Mouse (Mus musculus) embryonic facial prominence, embryonic 15.5 days (tissue): Measurements from ENCODE around the gene Cap2. TPM values are rescaled to one million over a fixed set of nuclear protein-coding genes. Genes with fewer than 3 reads are reported as not detected.

Source experiments
- ATAC-seq: fragments of 200-750 bp; cut with Nextera tagmentation; 2 replicates; pipeline ENCODE4 v1.8.0; 2017; ENCODE audit warnings: low read depth, moderate TSS enrichment; ENCODE audit not compliant: insufficient number of reproducible peaks, low FRiP score, low TSS enrichment
- H3K27ac ChIP-seq: fragments of 300-500 bp; sonication (generic); replicated peaks from 2 replicates; pipeline ENCODE4 v1.5.1; 2015; ENCODE audit warnings: mild to moderate bottlenecking, inconsistent platforms
- H3K27me3 ChIP-seq: fragments of 300-500 bp; sonication (generic); 2 replicates; pipeline ENCODE4 v1.6.1; 2015; ENCODE audit warnings: inconsistent platforms
- H3K36me3 ChIP-seq: fragments of 300-500 bp; sonication (generic); 2 replicates; pipeline ENCODE4 v1.6.1; 2015; ENCODE audit warnings: mild to moderate bottlenecking, inconsistent platforms
- H3K4me1 ChIP-seq: fragments of 300-500 bp; sonication (generic); 2 replicates; pipeline ENCODE4 v1.6.1; 2015; ENCODE audit warnings: inconsistent platforms
- H3K4me2 ChIP-seq: fragments of 300-500 bp; sonication (generic); replicated peaks from 2 replicates; pipeline ENCODE4 v1.6.1; 2015; ENCODE audit warnings: mild to moderate bottlenecking, inconsistent platforms
- H3K4me3 ChIP-seq: fragments of 300-500 bp; sonication (generic); replicated peaks from 2 replicates; pipeline ENCODE4 v1.5.1; 2015; ENCODE audit warnings: mild to moderate bottlenecking, inconsistent platforms
- H3K9ac ChIP-seq: fragments of 300-500 bp; sonication (generic); 2 replicates; pipeline ENCODE4 v1.6.1; 2015; ENCODE audit warnings: inconsistent platforms
- H3K9me3 ChIP-seq: fragments of 300-500 bp; sonication (generic); replicated peaks from 2 replicates; pipeline ENCODE4 v1.6.1; 2016; ENCODE audit warnings: inconsistent platforms
- WGBS: fragments of 180-500 bp; shearing (Covaris S2); methylation state at CpG from one replicate; pipeline ENCODE4 v1.1.7; 2015; 5-methylcytosine and 5-hydroxymethylcytosine counted together
- polyA plus RNA-seq: library from polyadenylated mRNA; unstranded; fragments of >200 nt; fragmentation: Nextera tagmentation; extraction: Ambion mirVana; gene quantifications from 2 replicates; pipeline ENCODE4 v1.2.1, GENCODE M21; 2015

Gene Cap2
- polyA plus RNA-seq, 1 experiment from 2014 or later, result 20.1 TPM

DNA sequence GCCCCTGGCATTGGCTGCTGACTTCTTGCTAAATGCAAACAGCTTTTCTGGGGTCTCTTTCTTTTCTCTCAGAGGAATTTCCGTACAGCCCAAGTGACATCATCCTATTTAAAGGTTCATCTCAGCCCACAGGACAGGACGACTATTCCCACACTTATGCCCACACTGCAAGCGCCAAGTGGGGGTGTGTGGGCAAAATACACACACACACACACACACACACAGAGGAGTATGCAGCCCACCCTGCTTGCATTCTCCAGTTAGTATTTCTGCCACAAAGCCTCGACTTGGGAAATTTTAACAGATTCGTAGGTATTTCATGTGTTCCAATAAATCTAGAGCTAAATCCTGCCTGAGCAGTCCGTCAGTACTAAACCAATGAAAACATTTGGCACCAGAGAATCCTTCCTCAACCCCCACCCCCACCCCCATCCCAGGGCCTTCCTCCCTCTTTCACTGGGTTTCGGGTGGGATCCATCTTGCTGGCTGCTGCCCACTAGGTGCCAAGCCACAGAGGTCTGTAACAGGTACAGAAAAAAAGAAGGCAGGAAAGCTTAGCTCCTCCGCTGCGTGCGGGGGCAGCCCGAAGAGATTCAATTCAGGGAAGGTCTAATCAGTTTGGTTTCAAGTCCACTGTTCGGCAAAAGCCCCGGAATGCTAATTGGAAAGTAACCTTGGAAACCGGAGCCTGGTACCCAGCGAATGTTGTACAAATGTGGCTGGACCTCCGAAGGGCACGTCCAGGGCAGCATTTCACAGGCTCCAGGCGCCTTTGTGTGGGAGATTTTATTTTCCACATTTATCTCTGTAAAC, 131.9 kb downstream of the Cap2 start:
- no peak overlapping the region for H3K9ac ChIP-seq
- H3K36me3 ChIP-seq, result no peaks in the 10 kb centered on the region
- no peak for ATAC-seq
- H3K4me2 ChIP-seq, result peak overlapping the region; percentile 36
- no peaks in the 10 kb centered on the region for H3K9me3 ChIP-seq
- H3K27me3 ChIP-seq, result no peaks in the 10 kb centered on the region; the same call in 1 of the 2 replicates
- no peak overlapping the region for H3K4me3 ChIP-seq
- 24% methylated on average over 18 of the region's 18 CpGs for WGBS
- H3K27ac ChIP-seq, result no peak overlapping the region
- H3K4me1 ChIP-seq, result peaks cover 12% of the 10 kb centered on the region

DNA sequence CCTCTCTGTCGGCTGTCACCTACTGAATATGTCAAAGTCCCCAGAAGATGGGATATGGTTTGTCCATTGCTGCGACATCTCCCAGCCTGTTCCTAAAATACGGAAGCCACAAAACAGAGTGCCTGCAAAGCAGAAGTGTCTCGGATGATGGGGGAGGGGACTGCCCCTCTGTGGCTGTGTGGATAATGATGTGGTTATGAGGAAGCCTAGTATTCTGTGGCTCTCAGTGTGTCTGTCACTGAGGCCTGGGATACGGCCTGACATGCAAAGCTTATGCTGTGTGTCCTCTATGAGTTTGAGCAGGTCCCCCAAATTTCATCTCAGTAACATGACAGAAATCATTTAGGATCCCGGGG, 132.5 kb downstream of the Cap2 start:
- Histone ChIP-seq H3K4me1 (peaks cover 12% of the 10 kb centered on the region), H3K9ac (no peak overlapping the region), H3K9me3 (no peaks in the 10 kb centered on the region), H3K36me3 (no peaks in the 10 kb centered on the region), H3K27ac (no peak overlapping the region), H3K27me3 (no peaks in the 10 kb centered on the region; the same call in 1 of the 2 replicates), H3K4me3 (no peak overlapping the region), H3K4me2 (peak overlapping the region; percentile 36; the same call in 1 of the 2 replicates)
- WGBS, result 29% methylated on average over 6 of the region's 6 CpGs
- ATAC-seq, result no peak

DNA sequence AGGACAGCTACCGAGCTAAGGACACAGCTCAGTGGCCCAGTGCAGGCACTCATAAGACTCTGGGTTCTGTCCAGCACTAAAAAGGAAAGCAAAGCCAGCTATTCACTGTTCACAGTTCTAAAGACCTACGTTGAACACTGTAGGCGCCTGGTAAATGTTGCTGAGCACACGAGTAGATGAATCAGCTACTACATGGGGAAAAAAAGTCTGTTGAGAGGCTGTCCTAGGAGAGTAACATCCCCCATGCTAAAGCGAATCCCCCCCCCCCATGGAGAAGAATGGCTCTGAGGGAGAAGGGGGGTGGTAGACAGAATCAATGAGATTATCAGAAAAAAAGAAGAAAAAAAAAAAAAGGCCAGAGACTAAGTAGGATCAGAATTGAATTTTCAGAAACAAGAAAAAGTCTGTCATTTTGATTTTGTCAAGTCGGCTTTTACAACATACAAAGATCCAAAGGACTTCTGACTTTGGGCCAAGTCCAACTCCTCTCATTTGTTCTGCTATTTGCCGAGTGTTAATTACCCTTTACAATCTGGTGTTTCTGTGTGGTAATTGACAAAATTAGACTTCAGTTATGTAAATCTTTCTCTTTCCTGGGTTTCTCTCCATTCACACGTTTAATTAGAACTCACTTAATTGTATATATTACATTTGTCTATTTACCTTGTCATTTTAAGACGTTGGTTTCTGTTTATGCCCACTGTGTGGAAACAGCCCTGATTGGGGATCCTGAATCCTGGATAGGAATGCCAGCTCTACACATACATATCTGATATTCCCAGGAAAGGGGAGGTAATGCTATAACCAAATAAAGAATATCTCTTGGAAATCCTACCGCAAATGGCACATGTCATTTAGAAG, 139.2 kb downstream of the Cap2 start:
- Histone ChIP-seq H3K9ac (no peak overlapping the region), H3K27me3 (no peaks in the 10 kb centered on the region), H3K4me1 (no peaks in the 10 kb centered on the region), H3K36me3 (no peaks in the 10 kb centered on the region), H3K27ac (no peak overlapping the region), H3K9me3 (peaks cover 6% of the 10 kb centered on the region; the same call in 1 of the 2 replicates), H3K4me3 (no peak overlapping the region), H3K4me2 (no peak overlapping the region)
- no peak for ATAC-seq
- 86% methylated on average over 10 of the region's 10 CpGs for WGBS

DNA sequence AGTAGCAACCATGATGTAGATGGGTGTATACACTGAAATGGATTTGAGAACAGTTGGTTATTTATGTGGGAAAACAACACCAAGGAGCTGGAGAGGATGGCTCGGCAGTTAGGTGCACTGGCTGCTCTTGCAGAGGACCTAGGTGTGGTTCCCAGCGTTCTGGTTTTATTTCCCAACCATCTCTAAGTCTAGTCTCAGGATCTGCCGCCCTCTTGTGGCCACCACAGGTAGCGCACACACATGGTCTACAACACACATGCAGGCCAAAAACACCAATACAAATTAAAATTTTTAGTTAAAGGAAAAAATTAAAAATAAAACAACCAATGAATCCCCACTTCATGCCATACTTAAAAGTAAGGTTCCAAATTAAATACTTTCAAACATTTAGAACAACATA, 140.7 kb downstream of the Cap2 start:
- H3K9ac ChIP-seq, result no peak overlapping the region
- ATAC-seq, result no peak
- H3K27ac ChIP-seq, result no peak overlapping the region
- no peak overlapping the region for H3K4me3 ChIP-seq
- H3K4me2 ChIP-seq, result no peak overlapping the region
- H3K9me3 ChIP-seq, result peaks cover 6% of the 10 kb centered on the region; the same call in 1 of the 2 replicates
- H3K36me3 ChIP-seq, result no peaks in the 10 kb centered on the region
- H3K4me1 ChIP-seq, result no peaks in the 10 kb centered on the region
- WGBS, result 85% methylated on average over 4 of the region's 4 CpGs
- H3K27me3 ChIP-seq, result no peaks in the 10 kb centered on the region

DNA sequence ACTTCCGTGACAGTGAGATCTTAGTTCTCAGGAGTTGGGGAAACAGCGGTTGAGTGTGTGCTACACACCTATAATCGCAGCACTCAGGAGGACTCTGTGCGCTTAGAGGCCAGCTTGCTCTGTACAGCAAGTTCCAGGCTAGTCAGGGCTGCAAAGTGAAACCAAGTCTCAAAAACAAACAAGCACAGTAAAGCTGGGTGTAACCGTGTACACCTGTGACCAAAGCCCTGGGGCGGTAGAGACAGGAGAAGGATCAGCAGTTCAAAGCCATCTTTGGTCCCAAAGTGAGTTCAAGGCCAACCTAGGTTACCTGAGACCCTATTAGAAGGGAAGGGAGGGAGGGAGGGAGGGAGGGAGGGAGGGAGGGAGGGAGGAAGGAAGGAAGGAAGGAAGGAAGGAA, 142.5 kb downstream of the Cap2 start:
- no peak overlapping the region for H3K9ac ChIP-seq
- H3K36me3 ChIP-seq, result no peaks in the 10 kb centered on the region
- 77% methylated on average over 6 of the region's 6 CpGs for WGBS

DNA sequence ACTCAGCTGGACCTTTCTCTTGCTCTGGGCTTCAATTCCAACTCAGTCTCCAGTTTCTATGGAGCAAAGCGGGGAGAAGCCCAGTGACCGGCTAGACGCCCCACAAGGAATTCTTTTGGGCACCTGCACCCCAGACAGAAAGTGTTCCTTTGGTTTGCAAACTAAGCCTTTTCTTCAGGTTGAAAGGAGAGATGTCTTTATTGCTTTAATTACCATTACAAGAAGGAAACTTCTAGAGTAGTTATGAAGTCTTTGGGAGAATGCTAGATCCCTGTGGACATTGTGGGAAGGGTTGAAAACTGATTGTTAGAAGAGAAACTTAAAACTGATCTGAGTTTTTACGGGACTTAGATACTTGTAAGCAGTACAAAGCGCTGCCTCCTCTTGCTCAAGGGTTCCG, 143.8 kb downstream of the Cap2 start:
- Histone ChIP-seq H3K9ac (no peak overlapping the region), H3K4me2 (no peak overlapping the region), H3K9me3 (peaks cover 6% of the 10 kb centered on the region; the same call in 1 of the 2 replicates), H3K4me1 (no peaks in the 10 kb centered on the region), H3K27me3 (no peaks in the 10 kb centered on the region), H3K4me3 (no peak overlapping the region), H3K36me3 (no peaks in the 10 kb centered on the region), H3K27ac (no peak overlapping the region)
- WGBS, result 73% methylated on average over 6 of the region's 6 CpGs
- ATAC-seq, result no peak

More for the DNA sequence above, 142.5 kb downstream of the Cap2 start:
- Histone ChIP-seq H3K27ac (no peak overlapping the region), H3K4me1 (no peaks in the 10 kb centered on the region), H3K4me2 (no peak overlapping the region), H3K4me3 (no peak overlapping the region), H3K9me3 (peaks cover 6% of the 10 kb centered on the region; the same call in 1 of the 2 replicates), H3K27me3 (no peaks in the 10 kb centered on the region)
- ATAC-seq, result no peak

DNA sequence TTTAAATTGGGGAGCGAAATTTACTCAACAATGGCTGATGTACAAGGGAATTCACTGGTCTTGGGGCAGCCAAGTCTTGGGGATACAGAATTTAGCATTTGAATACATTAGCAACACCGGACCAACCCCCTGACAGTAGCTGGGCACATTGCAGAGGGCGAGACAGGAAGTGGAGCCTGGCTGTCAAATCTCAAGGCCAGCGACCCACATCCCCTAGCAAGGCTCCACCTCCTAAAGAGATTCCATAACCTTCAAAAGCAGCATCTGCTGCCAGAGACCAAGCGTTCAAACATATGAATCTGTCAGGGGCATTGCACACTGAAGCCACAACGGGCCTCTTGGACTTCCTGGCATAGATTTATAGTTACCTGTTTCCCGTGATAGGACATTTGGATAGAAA, 150.2 kb downstream of the Cap2 start:
- H3K4me3 ChIP-seq, result no peak overlapping the region
- no peaks in the 10 kb centered on the region for H3K4me1 ChIP-seq
- H3K9me3 ChIP-seq, result no peaks in the 10 kb centered on the region
- H3K36me3 ChIP-seq, result no peaks in the 10 kb centered on the region
- no peak overlapping the region for H3K9ac ChIP-seq
- no peak for ATAC-seq
- H3K4me2 ChIP-seq, result no peak overlapping the region
- H3K27me3 ChIP-seq, result no peaks in the 10 kb centered on the region
- no peak overlapping the region for H3K27ac ChIP-seq
- WGBS, result 84% methylated on average over 7 of the region's 7 CpGs

DNA sequence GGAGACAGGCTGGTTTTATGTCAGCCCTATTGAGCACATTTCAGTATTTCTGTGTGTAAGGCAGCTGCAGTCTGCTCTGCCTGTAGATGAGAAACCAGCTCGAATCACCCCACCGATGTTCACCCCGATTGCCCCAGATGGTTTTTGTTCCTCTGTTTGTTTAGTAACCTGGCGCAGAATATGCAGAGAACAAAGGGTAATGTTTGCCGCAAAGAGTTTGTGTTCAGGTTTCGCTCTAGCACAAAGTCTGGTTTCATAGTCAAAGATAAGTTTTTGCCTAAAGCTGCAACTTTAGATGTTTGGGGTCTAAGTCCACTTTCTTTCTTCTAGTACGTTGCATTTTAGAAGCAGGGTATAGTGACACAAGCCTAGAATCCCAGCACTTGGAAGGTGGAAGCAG, 151.0 kb downstream of the Cap2 start:
- Histone ChIP-seq H3K27me3 (no peaks in the 10 kb centered on the region), H3K36me3 (no peaks in the 10 kb centered on the region), H3K9ac (no peak overlapping the region), H3K4me3 (no peak overlapping the region), H3K4me2 (no peak overlapping the region), H3K4me1 (no peaks in the 10 kb centered on the region), H3K27ac (no peak overlapping the region), H3K9me3 (no peaks in the 10 kb centered on the region)
- ATAC-seq, result no peak
- WGBS, result 78% methylated on average over 7 of the region's 7 CpGs

DNA sequence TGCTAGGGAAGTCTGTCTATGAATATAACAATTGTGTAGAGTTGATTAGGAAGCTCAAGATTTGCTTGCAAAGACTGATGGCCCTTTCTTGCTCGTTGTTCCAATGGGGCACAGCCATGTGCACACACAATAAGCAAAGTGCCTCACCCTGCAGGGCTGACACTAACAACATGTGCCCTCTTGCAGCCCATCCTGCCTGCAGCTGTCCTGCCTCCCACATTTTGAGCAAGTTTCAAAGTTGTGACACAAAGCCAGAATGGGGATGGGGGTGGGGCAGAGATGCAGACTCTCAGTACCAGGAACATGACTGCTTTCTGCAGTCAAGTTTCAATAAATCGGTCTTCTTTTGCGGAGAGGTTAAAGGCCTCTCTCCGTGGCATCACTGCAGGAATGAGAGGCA, 152.0 kb downstream of the Cap2 start:
- Histone ChIP-seq H3K27ac (no peak overlapping the region), H3K36me3 (no peaks in the 10 kb centered on the region), H3K9me3 (no peaks in the 10 kb centered on the region), H3K4me1 (no peaks in the 10 kb centered on the region), H3K4me2 (no peak overlapping the region), H3K27me3 (no peaks in the 10 kb centered on the region), H3K9ac (no peak overlapping the region), H3K4me3 (no peak overlapping the region)
- no peak for ATAC-seq
- 70% methylated on average over 4 of the region's 4 CpGs for WGBS

DNA sequence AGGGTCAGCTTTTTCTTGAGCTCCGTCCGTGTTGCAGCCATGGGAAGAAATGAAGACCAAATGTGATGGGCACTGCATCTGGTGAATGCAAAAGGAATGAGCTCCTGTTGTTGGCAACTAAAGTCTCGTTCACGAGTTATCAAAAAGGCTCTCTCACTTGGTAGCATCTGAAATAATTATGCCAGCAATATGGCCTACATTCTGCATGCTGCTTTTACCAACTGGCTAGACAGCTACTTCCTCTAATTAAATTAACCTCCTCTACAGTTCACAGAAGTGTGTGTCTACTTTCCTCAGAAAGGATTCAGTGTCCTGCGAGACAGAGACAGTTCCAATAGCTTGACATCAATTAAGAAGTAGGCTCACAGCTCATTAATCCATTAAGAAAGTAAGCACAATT, 152.9 kb downstream of the Cap2 start:
- no peaks in the 10 kb centered on the region for H3K36me3 ChIP-seq
- 72% methylated on average over 5 of the region's 5 CpGs for WGBS
- H3K4me1 ChIP-seq, result no peaks in the 10 kb centered on the region
- H3K4me3 ChIP-seq, result no peak overlapping the region
- no peak overlapping the region for H3K9ac ChIP-seq
- H3K9me3 ChIP-seq, result no peaks in the 10 kb centered on the region
- no peak overlapping the region for H3K27ac ChIP-seq
- no peak for ATAC-seq
- H3K27me3 ChIP-seq, result no peaks in the 10 kb centered on the region
- H3K4me2 ChIP-seq, result no peak overlapping the region

DNA sequence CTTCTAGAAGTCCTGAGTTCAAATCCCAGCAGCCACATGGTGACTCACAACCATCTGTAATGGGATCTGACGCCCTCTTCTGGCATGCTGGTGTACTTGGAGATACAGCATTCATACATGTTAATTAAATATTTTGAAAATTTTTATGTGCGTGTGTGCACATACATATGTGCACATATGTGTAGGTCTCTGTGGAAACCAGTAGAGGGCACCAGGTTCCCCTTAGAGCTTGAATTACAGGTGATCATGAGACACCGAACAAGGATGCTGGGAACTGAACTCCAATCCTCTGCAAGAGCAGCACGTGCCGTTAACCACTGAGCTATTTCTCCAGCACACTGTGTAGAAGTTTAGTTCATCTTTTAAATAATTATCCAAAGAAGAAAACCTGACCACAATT, 157.6 kb downstream of the Cap2 start:
- Histone ChIP-seq H3K4me1 (no peaks in the 10 kb centered on the region), H3K9me3 (no peaks in the 10 kb centered on the region), H3K27ac (no peak overlapping the region), H3K36me3 (no peaks in the 10 kb centered on the region), H3K4me2 (no peak overlapping the region), H3K4me3 (no peak overlapping the region), H3K27me3 (no peaks in the 10 kb centered on the region), H3K9ac (no peak overlapping the region)
- ATAC-seq, result no peak
- WGBS, result 84% methylated on average over 5 of the region's 5 CpGs
